Mouse (Mus musculus): ENCODE results near the gene Rsph3a.
"Not testable (repeated sequence)": the region's sequence is repeated elsewhere in the genome, so short reads cannot be mapped to it uniquely, and the experiment has no call there.

DNA sequence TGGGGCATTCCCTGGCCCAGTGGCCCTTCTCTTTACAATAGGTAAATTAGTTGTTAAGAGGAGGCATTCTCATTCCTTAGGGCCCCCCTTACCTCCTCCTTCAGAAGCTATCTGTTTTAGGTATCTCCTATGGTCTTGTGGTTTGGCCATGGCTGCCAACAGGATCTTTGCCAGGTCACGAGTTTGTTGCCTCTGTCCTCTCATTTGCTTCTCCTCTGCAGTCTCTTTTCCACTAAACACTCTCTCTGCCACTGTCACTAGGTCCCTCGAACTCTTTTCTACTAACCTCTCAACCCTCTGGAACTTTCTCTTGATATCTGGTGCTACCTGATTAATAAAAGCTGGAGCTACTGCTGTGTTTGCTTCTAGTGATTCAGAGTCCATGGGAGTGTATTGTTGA, 19.0 kb downstream of the Rsph3a start:
- TF ChIP-seq POLR2A, CTCF (IDR thresholded peaks at IDR 0.05; ENCODE audit: insufficient read depth, low read depth, low read length): not testable (repeated sequence)
